Mouse (Mus musculus) Patski (cell line): ENCODE measurements around the gene Hcn4. TPM values are rescaled to one million over a fixed set of nuclear protein-coding genes. Genes with fewer than 3 reads are reported as not detected.

Source experiments
- ATAC-seq: fragments of 100-300 bp; one replicate; pipeline ENCODE4 v1.8.0; 2021
- CTCF ChIA-PET: fragments of 350-600 bp; sonication (Branson Sonifier 250); formaldehyde crosslinking; loops from one replicate; lab custom pipeline; 2022; ENCODE audit warnings: inconsistent platforms; lab: Charles Lee
- POLR2A ChIA-PET: fragments of 350-600 bp; sonication (Branson Sonifier 250); formaldehyde crosslinking; loops from one replicate; lab custom pipeline; 2022; ENCODE audit warnings: antibody characterized with exemption, inconsistent platforms; lab: Charles Lee
- DNase-seq: peaks from one replicate; pipeline ENCODE4 v3.0.0-alpha.2; 2011; ENCODE audit warnings: low read depth, low spot score
- H3K27me3 ChIP-seq: fragments of 371-371 bp; one replicate; pipeline ENCODE4 v1.5.1; 2021
- CTCF ChIP-seq: fragments of 100-300 bp; IDR thresholded peaks from one replicate; pipeline ENCODE4 v1.5.1; 2021
- in situ Hi-C: fragments of 300-500 bp; cut with MboI; formaldehyde crosslinking; loops from 3 replicates; pipeline ENCODE4 v1.11.1; 2018; ENCODE audit warnings: low pct_unique_long_range_greater_than_20kb, mixed read lengths
- polyA plus RNA-seq: library from polyadenylated mRNA; unstranded; gene quantifications from one replicate; pipeline ENCODE4 v1.2.3, GENCODE M21; 2021

Hcn4 gene
- 0.03 TPM for polyA plus RNA-seq

DNA sequence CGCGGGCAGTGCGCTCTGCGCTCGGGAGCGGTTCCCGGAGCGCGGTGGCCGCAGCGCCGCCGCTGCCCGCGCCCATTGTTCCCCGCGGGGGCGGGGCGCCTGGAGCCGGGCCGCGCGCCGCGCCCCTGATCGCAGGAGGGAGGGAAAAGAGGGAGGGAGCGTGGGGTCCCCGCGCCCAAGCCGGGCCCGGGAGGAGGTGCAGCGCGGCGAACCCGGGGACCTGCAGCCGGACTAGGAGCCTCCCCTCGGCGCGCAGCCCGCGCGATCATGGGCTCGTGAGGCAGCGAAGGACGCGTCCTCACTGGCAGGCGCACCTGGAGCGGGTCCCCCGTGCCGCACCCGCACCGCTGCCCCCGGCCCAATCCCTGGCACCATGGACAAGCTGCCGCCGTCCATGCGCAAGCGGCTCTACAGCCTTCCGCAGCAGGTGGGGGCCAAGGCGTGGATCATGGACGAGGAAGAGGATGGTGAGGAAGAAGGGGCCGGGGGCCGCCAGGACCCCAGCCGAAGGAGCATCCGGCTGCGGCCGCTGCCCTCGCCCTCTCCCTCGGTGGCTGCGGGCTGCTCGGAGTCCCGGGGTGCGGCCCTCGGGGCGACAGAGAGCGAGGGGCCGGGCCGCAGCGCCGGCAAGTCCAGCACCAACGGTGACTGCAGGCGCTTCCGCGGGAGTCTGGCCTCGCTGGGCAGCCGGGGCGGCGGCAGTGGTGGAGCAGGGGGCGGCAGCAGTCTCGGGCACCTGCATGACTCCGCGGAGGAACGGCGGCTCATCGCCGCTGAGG, at the start of gene Hcn4:
Hcn4 (plus strand) TSS at position 274 of the 779 bp plus-strand sequence.
- in situ Hi-C loops, result no loop called here
- TF ChIP-seq CTCF, result no peak
- DNase-seq, result no peak
- peaks cover 68% of the 10 kb centered on the region for H3K27me3 ChIP-seq
- no peak for ATAC-seq
- ChIA-PET CTCF (no interaction called here), POLR2A (no interaction called here)

GRCm38 (mm10) chr9:58774761-58775160, 48.5 kb upstream of the Hcn4 start:
- no peak for TF ChIP-seq CTCF
- DNase-seq, result no peak
- CTCF ChIA-PET, result interaction anchor here (1.2 to 1.8 kb wide), 4 partner anchors 12 to 100 kb away, joined by 3 to 5 read pairs (median 4); no protein-coding TSS in a partner anchor
- POLR2A ChIA-PET, result no interaction called here
- ATAC-seq, result no peak
- in situ Hi-C loops, result no loop called here
- H3K27me3 ChIP-seq, result peaks cover 8% of the 10 kb centered on the region

- no peak for ATAC-seq
- in situ Hi-C loops, result no loop called here
- peak; percentile 61 for TF ChIP-seq CTCF
- DNase-seq, result no peak
- CTCF ChIA-PET, result interaction anchor here (1.2 to 1.8 kb wide), 4 partner anchors 12 to 99 kb away, joined by 3 to 5 read pairs (median 4); no protein-coding TSS in a partner anchor
- POLR2A ChIA-PET, result no interaction called here
- H3K27me3 ChIP-seq, result peaks cover 6% of the 10 kb centered on the region
Observed at GRCm38 (mm10) chr9:58775363-58775762, 47.8 kb upstream of the Hcn4 start.

DNA sequence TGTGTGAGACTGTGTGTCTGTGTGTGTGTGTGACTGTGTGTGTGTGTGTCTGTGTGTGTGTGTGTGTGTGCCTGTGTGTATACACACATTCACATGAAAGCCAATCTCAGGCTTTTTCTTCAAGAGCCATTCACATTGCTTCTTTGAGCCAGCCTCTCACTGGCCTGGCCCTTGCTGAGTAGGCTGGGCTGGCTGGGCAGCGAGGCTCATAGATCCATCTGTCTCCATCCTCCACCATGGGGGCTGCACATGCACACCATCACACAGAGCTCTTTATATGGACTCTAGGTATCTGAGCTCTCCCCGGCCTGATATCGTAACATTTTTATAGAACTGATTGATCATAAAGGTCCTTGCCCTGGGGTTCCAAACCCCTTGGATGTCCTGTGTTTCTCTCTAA, 33.7 kb upstream of the Hcn4 start:
- ChIA-PET POLR2A (no interaction called here), CTCF (no interaction called here)
- peaks cover 26% of the 10 kb centered on the region for H3K27me3 ChIP-seq
- no peak for ATAC-seq
- no peak for DNase-seq
- in situ Hi-C loops, result no loop called here
- no peak for TF ChIP-seq CTCF

GRCm38 (mm10) chr9:58798155-58798554, 25.1 kb upstream of the Hcn4 start:
- DNase-seq (no peak), ATAC-seq (no peak)
- ChIA-PET CTCF (no interaction called here), POLR2A (no interaction called here)
- no peak for TF ChIP-seq CTCF
- H3K27me3 ChIP-seq, result peaks cover 50% of the 10 kb centered on the region
- in situ Hi-C loops, result no loop called here

DNA sequence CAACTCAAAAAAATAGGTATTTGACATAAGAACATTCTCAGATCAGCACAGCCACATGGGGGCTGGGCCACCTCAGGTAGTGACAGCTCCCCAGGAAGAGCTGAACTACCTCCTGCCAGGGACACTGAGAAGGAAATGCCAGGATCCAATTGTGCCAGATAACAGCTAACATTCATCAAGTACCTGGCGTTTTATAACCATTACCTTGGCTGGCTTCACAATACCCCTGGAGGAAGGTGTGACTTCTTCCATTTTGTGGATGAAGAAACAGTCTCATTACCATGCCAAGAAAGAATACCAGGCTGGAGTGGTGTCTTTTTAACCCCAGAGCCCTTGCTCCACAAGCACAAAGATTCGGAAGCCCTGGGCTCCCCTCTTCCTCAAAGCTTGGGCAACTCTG, 21.8 kb upstream of the Hcn4 start:
- peaks cover 49% of the 10 kb centered on the region for H3K27me3 ChIP-seq
- ChIA-PET CTCF (interaction anchor here (1.4 kb wide), 1 partner anchor 13 kb away, joined by 3 read pairs; no protein-coding TSS in a partner anchor), POLR2A (no interaction called here)
- TF ChIP-seq CTCF, result no peak
- in situ Hi-C loops, result no loop called here
- ATAC-seq, result no peak
- no peak for DNase-seq

- peaks cover 50% of the 10 kb centered on the region for H3K27me3 ChIP-seq
- ATAC-seq (no peak), DNase-seq (no peak)
- no peak for TF ChIP-seq CTCF
- ChIA-PET CTCF (interaction anchor here (1.4 kb wide), 1 partner anchor 13 kb away, joined by 3 read pairs; no protein-coding TSS in a partner anchor), POLR2A (no interaction called here)
- in situ Hi-C loops, result no loop called here
Observed at GRCm38 (mm10) chr9:58802294-58802693, 20.9 kb upstream of the Hcn4 start.

GRCm38 (mm10) chr9:58802802-58803201, 20.4 kb upstream of the Hcn4 start:
- no peak for ATAC-seq
- peaks cover 51% of the 10 kb centered on the region for H3K27me3 ChIP-seq
- in situ Hi-C loops, result no loop called here
- ChIA-PET POLR2A (no interaction called here), CTCF (interaction anchor here (1.2 to 1.4 kb wide), 2 partner anchors 11 to 93 kb away, joined by 3 read pairs; no protein-coding TSS in a partner anchor)
- no peak for DNase-seq
- TF ChIP-seq CTCF, result no peak

DNA sequence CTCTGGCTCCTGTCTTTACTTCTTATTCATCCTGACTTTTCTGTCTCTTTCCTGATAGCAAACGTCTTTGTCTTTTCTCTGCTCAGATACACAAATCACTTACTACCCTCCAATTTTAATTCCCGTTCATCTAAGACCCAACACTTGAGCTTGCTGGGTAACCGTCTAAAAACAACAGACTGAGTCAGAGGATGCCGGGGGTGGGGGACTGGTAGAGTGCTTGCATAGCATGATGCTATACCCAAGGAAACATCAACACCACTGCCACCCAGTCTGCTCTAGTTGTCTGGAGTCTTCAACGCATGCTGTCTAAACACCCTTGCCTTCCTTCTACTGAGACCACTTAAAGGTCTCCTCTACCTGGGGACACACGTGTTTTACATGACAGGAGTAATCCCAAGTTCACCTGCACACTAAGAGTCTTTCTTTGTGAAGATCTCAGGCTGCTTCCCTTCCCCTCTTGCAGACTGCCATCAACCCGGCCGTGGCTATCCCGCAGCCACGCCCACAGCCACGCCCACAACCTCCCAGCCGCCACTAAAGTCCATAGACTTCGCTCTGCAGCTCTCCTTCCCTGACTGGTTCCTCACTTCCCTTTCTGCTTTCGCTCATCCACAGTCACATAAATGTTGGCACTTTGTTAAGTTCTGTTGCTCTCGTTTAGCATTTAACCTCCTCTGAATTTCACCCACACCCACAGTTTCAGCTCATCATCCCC, 17.5 kb upstream of the Hcn4 start:
- TF ChIP-seq CTCF, result no peak
- in situ Hi-C loops, result no loop called here
- no peak for ATAC-seq

DNA sequence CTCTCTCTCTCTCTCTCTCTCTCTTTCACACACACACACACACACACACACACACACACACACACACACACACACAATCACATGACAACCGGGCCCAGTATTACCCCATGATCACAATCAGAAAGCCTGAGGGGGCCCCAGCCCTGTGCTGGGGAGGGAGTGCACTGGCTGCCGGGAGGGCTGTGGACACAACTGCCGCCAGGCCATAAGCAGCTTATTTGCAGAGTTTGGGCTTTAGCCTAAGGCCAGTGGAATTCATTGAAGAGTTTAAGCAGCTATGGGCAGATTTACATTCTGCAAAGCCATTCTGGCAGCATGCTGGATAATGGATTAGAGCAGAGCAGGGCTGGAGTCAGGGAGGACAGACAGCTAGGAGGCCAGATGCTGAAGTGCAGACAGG, 12.0 kb upstream of the Hcn4 start:
- DNase-seq (no peak), ATAC-seq (no peak)
- in situ Hi-C loops, result no loop called here
- CTCF ChIA-PET, result no interaction called here
- peaks cover 62% of the 10 kb centered on the region for H3K27me3 ChIP-seq
- TF ChIP-seq CTCF, result no peak
- POLR2A ChIA-PET, result no interaction called here

More for the DNA sequence above, 17.5 kb upstream of the Hcn4 start:
- CTCF ChIA-PET, result no interaction called here
- H3K27me3 ChIP-seq, result peaks cover 43% of the 10 kb centered on the region
- DNase-seq, result no peak
- POLR2A ChIA-PET, result no interaction called here
